Mouse (Mus musculus) activated CD4-positive, CD25-positive, alpha-beta regulatory T cell, adult 4 months (primary cell): ENCODE measurements around the gene Cdkn1c. TPM values are rescaled to one million over a fixed set of nuclear protein-coding genes. Genes with fewer than 3 reads are reported as not detected.

ENCODE experiments used
- ATAC-seq: one replicate; pipeline ENCODE4 v1.8.0; 2017
- polyA plus RNA-seq, 2 experiments: library from polyadenylated mRNA; unstranded; fragments of 100-300 nt; shearing (Covaris generic); gene quantifications; one replicate each; pipeline ENCODE4 v1.2.1; 2017

Cdkn1c gene
- polyA plus RNA-seq = under 1 TPM; 0.24 to 0.41 TPM

DNA sequence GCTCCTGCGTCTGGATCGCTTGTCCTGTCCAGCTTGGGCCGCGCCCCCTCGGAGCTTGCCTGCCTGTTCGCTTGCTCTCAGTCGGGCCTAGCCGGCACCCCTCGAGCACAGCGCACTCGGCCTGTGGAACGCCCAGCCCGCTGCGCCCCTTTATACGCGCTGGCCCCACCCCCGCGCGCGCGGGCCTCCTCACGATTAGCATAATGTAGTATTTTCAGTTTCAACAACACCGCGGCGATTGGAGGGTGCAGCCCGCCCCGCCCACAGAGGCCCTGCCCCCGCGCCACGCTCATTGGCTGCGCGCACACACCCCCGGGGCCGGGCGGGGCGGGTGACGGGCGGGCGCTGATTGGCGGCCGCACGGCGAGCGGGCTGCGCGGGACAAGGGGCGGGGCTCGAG is at the start of gene Cdkn1c:
Gene Cdkn1c, minus strand, starts transcription at position 177 of the 400 bp plus-strand sequence.
- ATAC-seq = peak; percentile 81

DNA sequence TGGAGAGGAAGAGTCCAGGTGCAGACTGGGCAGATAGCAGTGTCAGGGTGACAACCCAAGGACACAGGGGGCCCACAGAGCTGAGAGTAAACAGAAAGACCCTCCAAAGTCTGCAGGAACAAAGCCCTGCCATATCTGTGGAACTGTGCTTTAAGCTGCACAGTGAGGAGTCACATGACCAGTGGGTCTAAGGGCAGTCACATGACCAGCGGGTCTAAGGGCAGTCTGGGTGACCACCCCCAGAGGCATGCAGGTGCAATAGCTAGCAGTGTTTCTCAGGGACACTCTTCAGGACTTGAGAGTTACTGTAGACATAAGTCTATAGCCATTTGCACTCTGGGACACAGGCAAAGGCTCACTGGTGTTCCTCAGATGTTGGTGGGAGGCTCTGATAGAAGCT is 48.7 kb upstream of the Cdkn1c start:
- ATAC-seq = no peak

DNA sequence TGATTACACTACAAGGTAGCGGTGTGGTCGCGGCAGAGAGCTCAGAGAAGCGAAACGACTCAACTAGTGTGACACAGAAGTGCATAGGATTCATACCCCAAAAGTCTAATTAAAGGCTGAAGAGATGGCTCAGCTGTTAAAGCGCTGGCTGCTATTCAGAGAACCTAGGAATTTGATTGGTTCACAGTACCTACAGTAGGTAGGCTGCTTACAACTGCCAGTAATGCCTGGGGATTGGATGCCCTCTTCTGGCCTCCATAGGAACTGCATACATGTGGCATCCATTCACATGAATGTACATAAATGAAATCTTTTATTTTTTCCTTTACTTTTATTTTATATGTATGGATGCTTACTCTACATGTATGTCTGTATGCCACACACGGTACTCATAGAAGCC is 45.8 kb upstream of the Cdkn1c start:
- peak; percentile 57 for ATAC-seq

DNA sequence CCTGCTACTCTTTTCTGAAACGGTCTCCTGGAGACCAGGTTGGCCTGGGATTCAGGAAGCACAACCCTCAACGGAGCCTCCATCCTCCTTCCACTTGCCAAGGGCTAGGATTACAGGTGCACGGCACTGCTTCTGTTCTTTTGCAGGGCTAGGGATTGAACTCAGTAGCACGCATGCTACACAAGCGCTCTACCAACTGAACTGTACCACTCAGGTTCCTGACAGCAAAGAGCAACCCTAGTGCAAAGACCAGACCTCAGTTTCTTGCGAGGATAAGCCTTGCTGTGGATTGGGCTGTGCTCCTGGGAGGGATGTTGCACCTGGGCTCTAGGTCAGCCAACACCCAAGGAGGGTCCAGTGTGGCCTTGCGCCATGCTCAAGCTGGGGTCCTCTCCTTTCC is 45.4 kb upstream of the Cdkn1c start:
- no peak for ATAC-seq

DNA sequence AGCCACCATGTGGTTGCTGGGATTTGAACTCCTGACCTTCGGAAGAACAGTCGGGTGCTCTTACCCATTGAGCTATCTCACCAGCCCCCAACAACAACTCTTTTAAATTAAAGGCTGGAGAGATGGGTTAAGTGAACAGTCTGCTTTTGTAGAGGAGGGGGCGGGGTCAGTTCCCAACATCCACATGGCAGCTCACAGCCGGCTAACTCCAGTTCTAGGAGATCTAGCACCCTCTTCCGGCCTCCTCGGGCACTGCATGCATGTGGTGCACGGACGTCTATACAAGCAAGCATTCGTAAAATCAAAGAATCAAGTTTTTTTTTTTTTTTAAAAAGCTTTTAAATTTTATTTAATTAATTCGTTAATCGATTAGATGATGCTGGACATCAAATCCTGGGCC is 45.0 kb upstream of the Cdkn1c start:
- ATAC-seq = no peak

DNA sequence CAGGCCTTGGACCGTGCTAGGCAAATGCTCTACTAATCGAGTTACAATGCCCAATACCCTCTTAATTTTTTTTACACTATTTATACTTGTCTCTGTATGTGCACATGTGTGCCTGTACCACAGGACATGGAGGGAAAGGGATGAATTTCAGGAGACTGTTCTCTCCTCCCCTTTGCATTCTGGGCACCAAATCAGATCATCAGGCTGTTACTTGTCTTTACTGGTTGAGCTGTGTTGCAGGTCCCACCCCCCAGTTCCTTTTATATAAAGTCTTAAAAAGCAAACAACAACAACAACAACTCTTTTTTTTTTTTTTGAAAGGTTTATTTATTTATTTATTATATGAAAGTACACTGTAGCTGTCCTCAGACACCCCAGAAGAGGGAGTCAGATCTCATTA is 44.6 kb upstream of the Cdkn1c start:
- ATAC-seq = no peak

DNA sequence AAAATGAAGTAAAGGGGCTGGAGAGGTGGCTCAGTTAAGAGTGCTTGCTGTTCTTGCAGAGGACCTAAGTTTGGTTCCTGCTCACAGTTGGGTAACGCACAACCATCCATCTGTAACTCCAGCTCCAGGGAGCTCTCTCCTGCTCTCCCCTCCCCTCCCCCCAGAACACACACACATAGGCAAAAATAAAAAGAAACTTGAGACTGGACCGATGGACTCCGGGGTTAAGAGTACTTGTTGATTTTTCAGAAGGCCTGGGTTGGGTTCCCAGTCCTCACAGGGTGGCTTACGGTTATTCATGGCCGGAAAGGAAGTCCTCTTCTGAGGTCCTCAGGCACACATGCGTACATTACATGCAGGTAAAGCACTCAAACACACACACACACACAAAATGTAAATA is 43.1 kb upstream of the Cdkn1c start:
- ATAC-seq = no peak

DNA sequence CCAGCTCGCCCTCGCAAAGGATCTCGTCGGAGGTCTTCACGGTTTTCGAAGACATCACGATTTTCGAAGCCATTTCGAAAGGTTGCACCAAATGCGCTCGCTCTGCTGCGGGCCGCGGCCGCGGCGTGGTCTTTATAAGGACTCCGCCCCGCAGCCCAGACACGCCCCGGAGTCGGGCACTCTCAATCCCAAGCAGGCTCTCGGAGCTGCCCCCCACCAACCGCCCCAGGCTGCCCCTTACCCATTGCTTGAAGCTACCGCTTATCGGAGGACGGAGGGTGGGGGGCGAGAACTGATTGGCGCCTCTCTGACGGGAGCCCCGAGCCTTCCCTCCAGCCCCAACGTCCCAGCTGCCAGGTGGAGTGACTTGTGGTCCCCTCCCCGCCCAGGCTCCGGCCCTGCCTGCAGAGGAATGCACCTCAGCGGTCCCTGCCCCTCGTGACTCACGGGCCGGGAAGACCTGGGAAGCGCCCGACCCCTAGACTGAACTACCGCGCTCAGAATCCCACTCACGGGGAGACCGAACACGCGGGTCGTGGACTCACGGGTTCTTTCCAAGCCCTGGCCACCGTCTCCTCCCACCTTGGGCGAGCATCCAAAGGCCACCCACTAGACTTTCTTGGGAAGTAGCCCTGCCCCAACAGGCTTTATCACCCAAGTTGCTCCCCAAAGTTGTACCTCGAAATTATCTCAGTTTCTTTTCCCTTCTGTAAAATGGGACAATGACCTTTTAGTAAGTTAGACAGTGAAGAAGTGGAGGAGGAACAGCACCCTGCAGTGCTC is 41.8 kb upstream of the Cdkn1c start, which contains the start of gene Phlda2:
Gene Phlda2, minus strand, starts transcription at position 733 of the 783 bp plus-strand sequence.
- ATAC-seq = no peak

DNA sequence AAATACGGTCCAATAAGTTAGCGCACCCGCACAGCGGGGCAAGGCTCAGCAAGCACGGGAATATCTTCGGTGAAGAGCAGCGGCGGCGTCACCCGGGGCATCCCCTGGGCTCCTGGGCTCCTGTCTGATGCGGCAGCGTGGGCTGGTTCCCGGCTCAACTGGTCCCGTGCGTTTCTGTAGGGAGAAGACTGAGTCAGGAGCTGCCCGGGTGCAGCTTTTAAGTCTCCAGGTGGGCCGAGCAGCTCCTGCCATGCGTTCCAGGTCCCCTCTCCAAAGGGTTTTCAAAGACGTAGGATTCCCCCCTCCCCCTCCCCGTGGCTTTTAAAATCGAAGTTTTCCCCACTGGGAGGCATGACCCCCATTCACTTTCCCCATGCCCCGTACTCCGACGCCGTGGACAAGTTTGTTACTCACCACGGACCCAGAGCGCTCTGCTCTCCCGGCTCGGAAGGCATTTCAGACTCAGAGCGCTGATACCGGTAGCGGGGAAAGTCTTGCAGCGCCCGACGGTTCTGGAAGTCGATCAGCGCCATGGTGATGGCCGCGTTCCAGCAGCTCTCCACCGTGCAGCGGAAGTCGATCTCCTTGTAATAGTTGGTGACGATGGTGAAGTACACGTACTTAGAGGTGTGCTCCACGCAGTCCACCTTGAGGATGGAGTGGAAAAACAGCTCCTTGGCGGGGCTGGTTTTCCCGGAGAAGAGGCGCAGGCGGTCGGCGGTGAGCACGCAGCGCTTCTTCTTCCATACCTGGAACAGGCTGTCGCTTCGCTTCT is 41.0 kb upstream of the Cdkn1c start:
- ATAC-seq = peak; percentile 70

DNA sequence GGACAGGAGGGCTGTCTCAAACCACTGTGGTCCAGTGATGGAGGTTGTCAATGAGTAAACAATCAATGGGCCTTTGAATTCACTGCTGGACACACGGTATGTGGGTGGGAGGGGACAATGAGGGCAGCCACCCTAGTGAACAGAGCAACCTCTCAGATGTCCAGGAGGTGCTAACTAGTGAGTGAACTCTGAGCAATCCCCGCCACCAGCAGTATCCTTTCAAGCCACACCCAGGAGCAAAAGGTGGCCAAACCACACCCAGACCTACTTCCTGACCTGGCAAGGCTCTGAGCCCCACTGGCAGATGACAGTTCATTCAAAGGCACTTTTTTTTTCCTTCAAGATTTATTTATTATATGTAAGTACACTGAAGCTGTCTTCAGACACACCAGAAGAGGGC is 40.1 kb upstream of the Cdkn1c start:
- ATAC-seq = no peak

DNA sequence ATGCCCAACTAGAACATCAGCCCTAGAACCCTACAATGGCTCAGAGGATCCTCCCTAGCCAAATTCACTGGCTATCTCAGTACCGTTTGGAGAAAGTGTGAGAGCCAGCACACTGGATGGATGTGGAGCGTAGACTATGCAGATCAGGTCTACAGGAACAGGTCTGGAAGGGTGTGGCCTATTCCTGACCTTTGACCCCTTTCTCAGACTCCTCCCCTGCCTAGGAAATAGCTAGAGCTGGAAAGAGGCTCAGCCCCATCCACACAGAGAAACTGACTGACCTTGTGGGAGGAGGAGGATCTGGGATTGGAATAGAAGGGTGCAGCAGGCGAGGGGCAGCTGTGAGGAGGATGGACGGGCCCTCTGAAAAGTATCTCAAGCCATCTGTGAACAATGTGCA is 37.7 kb upstream of the Cdkn1c start:
- ATAC-seq = no peak

DNA sequence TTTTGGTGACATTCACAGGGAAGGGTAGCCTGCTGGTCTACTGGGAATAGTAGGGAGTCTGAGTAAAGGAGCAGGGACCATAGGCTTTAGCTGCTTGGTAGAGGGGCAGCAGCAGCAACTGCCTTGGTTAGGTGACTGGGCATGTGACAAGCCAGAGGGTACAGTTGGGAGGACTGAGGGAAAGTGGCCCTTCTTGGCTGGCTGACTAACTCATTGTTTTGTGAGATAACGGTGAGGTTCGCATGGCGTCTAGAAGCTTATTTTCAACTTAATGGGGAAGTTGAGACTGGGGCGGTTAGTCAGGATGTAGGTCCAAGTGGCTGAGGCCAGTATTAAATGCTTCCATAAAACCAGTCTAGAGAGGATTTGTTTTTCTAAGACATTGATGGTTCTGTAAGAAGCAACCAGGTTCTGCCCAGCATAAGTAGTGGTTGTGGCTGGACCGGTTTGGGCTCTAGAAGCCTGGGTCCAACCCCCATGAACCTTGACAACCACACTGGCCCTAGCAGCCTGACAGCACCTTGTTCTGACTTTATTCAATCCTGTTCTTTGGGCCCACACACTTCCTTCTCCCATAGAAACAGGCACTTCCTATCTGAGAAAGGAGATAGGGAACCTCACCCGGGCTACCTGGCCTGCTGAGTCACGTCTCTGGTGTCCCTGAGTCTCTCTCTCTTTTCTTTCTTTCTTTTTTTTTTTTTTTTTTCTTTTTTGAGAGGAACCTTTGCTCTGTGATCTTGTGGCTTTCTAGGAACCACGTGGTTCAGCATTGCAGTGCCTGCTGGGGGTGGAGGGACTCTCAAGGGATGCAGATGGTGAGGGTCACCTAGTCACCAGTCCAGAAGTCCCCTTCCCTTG is 34.5 kb upstream of the Cdkn1c start:
- no peak for ATAC-seq

DNA sequence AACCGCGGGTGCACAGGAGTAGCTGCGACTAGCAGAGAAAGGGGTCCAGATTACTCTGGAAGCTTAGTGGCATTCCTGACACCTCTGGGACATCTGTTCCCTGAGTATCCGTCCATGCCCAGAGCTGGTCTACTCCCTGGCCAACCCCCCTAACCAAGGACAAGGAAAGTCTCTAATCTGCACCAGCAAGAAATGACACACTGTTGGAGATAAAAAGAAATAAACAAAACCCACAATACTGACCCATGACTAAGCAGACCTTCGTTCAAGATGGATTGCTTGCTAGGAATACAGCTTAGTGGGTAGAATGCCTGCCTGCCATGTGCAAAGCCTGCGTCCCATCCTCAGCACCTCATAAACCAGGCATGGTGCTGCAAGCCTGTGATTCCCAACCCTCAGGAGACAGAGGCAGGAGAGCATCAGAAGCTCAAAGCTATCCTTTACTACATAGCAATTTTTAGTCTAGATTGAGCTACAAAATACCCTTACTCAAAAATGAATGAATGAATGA is 32.8 kb upstream of the Cdkn1c start:
- ATAC-seq = no peak

DNA sequence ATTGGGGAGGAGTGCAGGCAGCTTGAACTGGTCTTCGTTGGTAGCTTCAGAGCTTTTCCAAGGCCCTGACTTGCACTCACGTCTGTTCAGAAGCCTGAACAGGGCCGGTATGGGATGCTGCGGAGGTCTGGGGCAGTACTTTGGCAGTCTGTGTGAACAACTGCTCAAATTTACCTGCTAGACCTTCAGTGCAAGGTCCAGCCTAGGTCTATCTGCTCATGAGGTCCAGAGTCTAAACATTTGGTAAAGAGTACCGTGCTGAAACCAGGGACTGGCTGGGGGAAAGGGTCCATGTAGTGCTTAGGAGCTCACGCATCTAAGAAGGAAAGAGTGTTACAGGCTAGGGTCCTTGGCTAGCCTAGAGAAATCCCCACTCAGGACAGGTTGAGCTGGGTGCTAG is 28.9 kb upstream of the Cdkn1c start:
- ATAC-seq = no peak

DNA sequence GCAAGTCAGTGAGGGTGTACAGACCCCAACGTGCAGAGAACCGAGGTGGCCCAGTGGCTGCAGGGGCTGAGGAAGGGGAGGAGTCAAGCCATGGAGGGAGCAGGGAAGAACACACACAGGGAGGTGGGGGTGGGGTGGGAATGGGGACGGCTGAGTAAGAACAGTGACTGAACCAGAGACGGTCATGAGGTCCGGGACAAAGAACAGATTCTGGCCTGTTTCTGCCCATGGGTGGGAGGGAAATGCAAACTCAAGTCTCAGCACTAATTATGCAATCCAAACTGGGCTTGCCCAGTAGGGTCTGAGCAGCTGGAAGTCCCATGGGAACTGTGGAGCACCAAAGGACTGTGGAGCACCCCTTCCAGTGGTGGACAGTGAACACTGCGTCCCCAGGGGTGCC is 21.7 kb upstream of the Cdkn1c start:
- ATAC-seq = no peak

DNA sequence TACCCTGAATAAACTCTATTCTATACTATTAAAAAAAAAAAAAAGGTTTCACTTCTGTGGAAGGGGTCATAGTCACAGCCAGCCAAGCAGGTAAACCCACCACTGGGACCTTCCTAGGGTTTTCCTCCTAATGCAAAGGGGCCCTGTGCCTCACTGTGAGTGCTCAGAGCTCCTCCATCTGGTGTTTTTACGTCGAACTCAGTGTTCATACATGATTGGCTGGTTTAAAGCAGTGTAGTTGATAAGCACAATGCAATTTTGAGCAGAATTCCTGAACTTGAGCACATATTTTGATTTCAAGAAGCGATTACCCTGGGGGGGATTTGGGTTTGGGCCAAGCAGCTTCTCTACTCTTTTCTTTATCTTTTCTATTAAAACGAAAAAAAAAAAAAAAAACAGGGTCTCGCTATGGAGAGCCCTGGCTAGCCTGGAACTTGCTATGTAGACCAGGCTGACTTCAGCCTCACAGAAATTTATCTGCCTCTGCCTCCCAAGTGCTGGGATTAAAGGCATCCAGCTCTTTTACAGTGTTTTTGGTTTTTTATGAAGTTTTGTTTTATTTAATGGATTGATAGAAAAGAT is 21.0 kb upstream of the Cdkn1c start:
- ATAC-seq = no peak

DNA sequence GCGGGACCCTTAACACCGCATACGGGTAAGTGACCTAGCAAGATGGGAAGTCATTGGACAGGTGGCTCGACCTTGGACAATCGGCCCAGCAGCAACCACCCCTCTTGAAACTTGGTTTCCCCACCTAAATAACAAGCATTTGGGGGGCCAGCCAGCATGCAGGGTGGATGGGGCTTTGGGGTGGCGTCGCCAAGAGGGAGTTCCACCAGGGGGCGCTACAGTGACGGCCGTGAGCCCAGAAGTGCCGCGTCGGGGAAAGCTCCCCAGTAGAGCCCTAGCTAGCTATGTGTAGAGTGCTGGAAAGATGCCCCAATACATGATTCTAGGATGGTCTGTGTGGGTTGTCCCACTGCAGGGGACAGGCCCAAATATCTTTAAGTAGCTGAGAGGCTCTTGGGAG is 19.6 kb upstream of the Cdkn1c start:
- ATAC-seq = no peak

DNA sequence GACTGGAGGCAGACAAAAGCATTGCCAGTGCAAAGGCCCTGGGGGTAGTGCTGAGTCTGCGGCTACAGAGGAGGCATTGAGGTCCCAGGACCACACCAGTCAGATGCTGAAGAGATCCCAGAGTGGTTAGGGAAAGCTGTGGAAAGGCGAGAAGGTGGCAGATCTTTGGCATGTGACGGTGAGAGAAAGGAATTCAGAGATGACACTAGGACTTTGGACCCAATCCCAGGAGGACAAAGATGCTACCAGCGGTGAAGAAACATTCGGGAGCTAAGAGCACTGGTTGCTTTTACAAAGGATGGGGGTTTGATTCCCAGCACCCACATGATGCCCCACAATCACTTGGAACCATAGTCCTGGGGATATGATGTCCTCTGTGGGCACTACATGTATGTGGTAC is 16.9 kb upstream of the Cdkn1c start:
- no peak for ATAC-seq

DNA sequence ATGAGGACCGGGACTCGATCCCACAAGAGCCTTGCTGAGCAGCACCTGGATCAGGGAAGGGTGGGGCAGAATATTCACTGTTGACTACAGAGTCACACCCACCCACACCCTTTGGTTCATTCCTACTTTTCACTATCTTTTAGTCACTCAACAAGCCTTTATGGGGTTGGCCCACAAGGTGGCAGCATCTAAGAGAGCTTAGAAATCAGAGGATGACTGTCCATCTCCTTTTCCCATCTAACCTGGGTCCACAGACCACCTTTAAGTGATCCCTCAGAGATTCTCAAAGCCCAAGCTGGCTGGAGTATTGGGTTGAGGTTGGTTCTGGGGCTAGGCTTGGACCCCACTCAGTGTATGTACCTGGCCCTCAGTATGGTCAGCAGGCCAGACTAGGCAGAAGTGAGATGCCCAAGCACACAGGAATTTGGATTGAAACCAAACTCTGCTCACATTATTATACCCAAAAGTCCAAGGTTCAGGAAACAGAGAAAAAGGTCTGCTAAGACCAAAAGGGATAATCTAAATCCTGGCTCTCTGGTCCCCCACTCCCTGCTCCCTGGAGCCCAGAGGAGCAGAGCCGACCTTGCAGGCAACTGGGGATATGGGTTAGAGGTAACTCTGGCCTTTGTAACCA is 16.0 kb upstream of the Cdkn1c start:
- no peak for ATAC-seq

DNA sequence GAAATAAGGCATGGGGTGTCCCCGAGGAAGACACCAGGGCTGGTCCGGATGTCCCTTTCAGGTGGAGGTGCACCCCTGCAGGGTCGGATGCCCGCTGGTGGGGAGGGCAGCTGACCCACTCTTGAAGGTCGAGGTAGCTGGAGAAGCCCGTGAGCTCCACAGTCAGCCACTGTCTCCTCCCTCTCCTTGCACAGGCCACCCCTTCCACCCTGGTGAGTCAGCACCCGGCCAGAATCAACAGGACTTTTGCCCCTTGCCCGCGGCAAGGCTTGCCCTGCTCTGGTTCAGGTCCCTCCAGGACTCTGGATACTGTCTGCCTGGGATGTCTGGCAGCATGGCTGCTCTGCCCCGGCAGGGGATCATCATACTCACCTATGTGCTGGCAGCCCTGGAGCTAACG is 15.0 kb upstream of the Cdkn1c start:
- no peak for ATAC-seq

DNA sequence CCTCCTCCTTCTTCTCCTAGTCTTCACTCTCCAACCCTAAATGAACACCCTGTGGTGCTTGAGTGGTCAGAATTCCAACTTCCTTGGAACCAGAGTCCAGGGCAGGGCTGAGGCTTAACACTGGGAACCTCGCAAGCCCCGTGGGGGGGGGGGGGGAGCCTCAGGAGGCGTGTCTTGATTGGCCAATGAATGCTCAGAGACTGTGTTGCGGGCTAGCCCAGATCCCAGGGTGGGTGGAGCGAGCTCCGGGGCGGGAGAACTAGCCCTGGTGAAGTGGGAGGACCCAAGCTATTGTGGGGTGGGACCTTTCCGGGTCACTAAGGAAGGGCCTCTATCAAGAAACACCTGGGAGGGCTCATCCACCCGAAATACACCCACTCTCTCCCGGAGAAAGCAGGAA is 14.0 kb upstream of the Cdkn1c start:
- no peak for ATAC-seq
